Mouse (Mus musculus) midbrain, embryonic 11.5 days (tissue): ENCODE data around the gene Postn. TPM values are rescaled to one million over a fixed set of nuclear protein-coding genes. Genes with fewer than 3 reads are reported as not detected.

Source experiments
- ATAC-seq: fragments of 200-750 bp; cut with Nextera tagmentation; 2 replicates; pipeline ENCODE4 v1.8.0; 2017; ENCODE audit warnings: moderate TSS enrichment, moderate library complexity; ENCODE audit not compliant: low FRiP score
- DNase-seq: peaks from one replicate; pipeline ENCODE4 v3.0.0; 2015; ENCODE audit warnings: low spot score; ENCODE audit errors: missing footprints
- H3K27ac ChIP-seq: fragments of 300-500 bp; sonication (generic); 2 replicates; pipeline ENCODE4 v1.5.1; 2014; ENCODE audit warnings: low read depth, low read length
- H3K27me3 ChIP-seq: fragments of 300-500 bp; sonication (generic); 2 replicates; pipeline ENCODE4 v1.6.1; 2014; ENCODE audit warnings: mild to moderate bottlenecking, low read length, moderate library complexity, mixed read lengths; ENCODE audit not compliant: control insufficient read depth, insufficient read depth
- H3K36me3 ChIP-seq: fragments of 300-500 bp; sonication (generic); 2 replicates; pipeline ENCODE4 v1.6.1; 2014; ENCODE audit warnings: mild to moderate bottlenecking, low read length, moderate library complexity, mixed read lengths; ENCODE audit not compliant: control insufficient read depth, insufficient read depth
- H3K4me1 ChIP-seq: fragments of 300-500 bp; sonication (generic); 2 replicates; pipeline ENCODE4 v1.6.1; 2014; ENCODE audit warnings: low read length; ENCODE audit not compliant: control insufficient read depth, insufficient read depth
- H3K4me2 ChIP-seq: fragments of 300-500 bp; sonication (generic); 2 replicates; pipeline ENCODE4 v1.6.1; 2014; ENCODE audit warnings: mild to moderate bottlenecking, moderate library complexity
- H3K4me3 ChIP-seq: fragments of 300-500 bp; sonication (generic); 2 replicates; pipeline ENCODE4 v1.5.1; 2014; ENCODE audit warnings: low read depth, low read length
- H3K9ac ChIP-seq: fragments of 300-500 bp; sonication (generic); 2 replicates; pipeline ENCODE4 v1.6.1; 2014; ENCODE audit warnings: low read length
- H3K9me3 ChIP-seq: fragments of 300-500 bp; sonication (generic); 2 replicates; pipeline ENCODE4 v1.6.1; 2016; ENCODE audit warnings: low read length; ENCODE audit not compliant: control insufficient read depth
- whole genome bisulfite sequencing: fragments of 180-500 bp; shearing (Covaris S2); extraction: QIAGEN DNeasy Blood & Tissue Kit; methylation state at CpG from one replicate; pipeline ENCODE4 v1.1.7; 2014; 5-methylcytosine and 5-hydroxymethylcytosine counted together
- polyA plus RNA-seq: library from polyadenylated mRNA; unstranded; fragments of >200 nt; fragmentation: Nextera tagmentation; extraction: Ambion mirVana; gene quantifications from 2 replicates; pipeline ENCODE4 v1.2.1, GENCODE M21; 2014

The Postn gene
- polyA plus RNA-seq, result 17.4 and 22.6 TPM in 2 replicates

DNA sequence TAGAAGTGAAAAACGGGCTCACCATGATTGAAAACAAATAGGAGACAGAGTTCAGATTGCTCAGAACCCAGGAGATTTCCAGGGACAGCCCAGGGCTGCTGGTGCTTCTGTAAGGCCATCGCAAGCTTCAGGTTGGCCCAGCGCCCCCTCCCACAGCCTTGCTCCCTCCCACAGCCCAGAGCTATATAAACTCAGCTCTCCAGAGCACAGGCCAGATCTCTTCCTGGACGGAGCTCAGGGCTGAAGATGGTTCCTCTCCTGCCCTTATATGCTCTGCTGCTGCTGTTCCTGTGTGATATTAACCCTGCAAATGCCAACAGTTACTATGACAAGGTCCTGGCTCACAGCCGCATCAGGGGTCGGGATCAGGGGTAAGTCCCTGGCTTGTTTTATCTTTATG, at the start of gene Postn:
Postn (plus strand) TSS at position 213 of the 400 bp plus-strand sequence.
- WGBS, result 58% methylated on average over 6 of the region's 6 CpGs
- Histone ChIP-seq H3K36me3 (no peaks in the 10 kb centered on the region), H3K9me3 (no peaks in the 10 kb centered on the region), H3K4me3 (no peak within 1 kb of the TSS), H3K9ac (no peak within 1 kb of the TSS), H3K27me3 (no peaks in the 10 kb centered on the region), H3K4me1 (no peaks in the 10 kb centered on the region), H3K27ac (no peak within 1 kb of the TSS), H3K4me2 (no peak within 1 kb of the TSS)
- ATAC-seq (no peak), DNase-seq (no peak)

DNA sequence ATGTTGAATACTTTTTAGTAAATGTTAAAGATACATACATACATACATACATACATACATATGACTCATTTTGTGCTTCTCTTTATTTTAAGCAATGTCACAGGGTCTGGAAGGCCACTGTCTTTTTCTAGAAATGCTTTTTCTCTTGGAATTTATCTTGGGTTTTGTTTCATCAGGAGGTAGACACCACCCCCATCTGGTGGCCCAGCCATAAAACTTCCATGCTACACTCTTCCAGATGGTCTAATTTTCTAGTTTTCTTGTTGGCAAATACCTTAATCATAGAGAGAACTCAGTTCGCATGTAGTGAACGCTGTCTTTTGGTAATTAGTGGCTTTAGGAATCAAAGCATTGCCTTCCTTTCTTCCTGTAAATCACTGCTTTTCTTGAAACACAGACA, 46.9 kb upstream of the Postn start:
- no peak overlapping the region for H3K9ac ChIP-seq
- DNase-seq, result no peak
- no peak overlapping the region for H3K4me2 ChIP-seq
- WGBS, result 92% methylated on average over 2 of the region's 2 CpGs
- no peak for ATAC-seq
- no peaks in the 10 kb centered on the region for H3K36me3 ChIP-seq
- H3K4me1 ChIP-seq, result no peaks in the 10 kb centered on the region
- no peak overlapping the region for H3K4me3 ChIP-seq
- no peak overlapping the region for H3K27ac ChIP-seq
- no peaks in the 10 kb centered on the region for H3K9me3 ChIP-seq
- no peaks in the 10 kb centered on the region for H3K27me3 ChIP-seq

GRCm38 (mm10) chr3:54352891-54353652, 7.8 kb upstream of the Postn start:
- Histone ChIP-seq H3K9me3 (no peaks in the 10 kb centered on the region), H3K4me1 (no peaks in the 10 kb centered on the region), H3K27me3 (no peaks in the 10 kb centered on the region), H3K4me3 (no peak overlapping the region), H3K9ac (no peak overlapping the region), H3K4me2 (no peak overlapping the region), H3K27ac (no peak overlapping the region), H3K36me3 (no peaks in the 10 kb centered on the region)
- WGBS, result 35% methylated on average over 9 of the region's 9 CpGs
- DNase-seq (peak; percentile 95), ATAC-seq (peak; percentile 62; the same call in 1 of the 2 replicates)

DNA sequence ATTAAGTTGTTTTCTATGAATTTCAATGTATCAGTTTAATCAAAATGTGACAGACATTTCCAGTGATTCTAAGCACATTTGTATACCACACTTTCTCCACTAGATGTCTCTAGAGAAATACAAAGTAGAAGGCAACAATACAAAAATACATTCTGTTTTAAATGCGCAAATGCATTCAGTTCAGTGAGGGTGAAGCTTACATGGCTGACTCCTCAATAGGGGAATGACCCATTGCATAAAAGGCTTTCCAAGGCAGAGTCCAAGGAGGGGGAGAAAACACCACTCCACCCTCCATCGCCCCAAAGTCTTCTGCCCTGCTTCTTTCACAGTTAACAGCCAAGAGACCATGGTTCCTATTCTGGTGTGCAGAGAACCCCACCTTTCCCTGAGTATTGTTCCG, 3.3 kb upstream of the Postn start:
- no peak overlapping the region for H3K27ac ChIP-seq
- DNase-seq (no peak), ATAC-seq (no peak)
- no peak overlapping the region for H3K9ac ChIP-seq
- H3K9me3 ChIP-seq, result no peaks in the 10 kb centered on the region
- WGBS, result 66% methylated on average over 3 of the region's 3 CpGs
- no peaks in the 10 kb centered on the region for H3K4me1 ChIP-seq
- no peaks in the 10 kb centered on the region for H3K27me3 ChIP-seq
- no peak overlapping the region for H3K4me2 ChIP-seq
- no peaks in the 10 kb centered on the region for H3K36me3 ChIP-seq
- H3K4me3 ChIP-seq, result no peak overlapping the region

DNA sequence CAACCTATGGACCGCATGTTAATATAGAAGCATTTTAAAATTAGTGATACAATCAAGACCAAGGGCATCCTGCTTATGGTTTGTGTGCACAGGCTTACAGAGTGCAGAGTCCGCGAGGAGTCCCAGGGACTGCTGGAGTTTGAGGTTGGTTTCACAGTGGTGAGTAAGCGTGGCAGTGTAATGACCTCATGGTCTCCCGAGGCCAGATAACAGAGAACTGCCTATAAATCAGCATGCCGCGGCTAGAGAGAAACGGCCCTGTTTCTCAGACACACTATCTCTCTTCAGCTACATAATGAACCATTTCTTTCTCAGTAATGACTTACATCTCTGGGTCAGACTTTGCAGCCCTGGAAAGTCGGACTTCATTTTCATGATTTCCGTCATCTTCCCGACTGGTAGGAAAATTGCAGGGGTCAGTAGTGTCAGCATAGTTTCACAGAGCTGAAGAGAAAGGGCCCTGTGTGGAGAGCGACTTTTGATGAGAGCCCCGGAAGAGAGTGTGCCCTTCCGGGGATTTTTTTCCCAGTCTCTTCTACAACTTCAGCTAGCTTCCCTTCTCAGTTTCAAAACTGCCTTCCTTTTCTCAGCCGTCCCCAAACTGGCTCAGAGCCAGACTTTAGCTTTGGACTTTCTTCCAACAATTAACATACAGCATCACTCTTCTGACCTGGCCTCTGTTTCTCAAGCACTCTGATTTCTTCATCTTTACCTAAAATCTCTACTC, 2.3 kb upstream of the Postn start:
- Histone ChIP-seq H3K27ac (no peak overlapping the region), H3K4me2 (no peak overlapping the region), H3K9ac (no peak overlapping the region), H3K27me3 (no peaks in the 10 kb centered on the region), H3K9me3 (no peaks in the 10 kb centered on the region), H3K4me3 (no peak overlapping the region), H3K4me1 (no peaks in the 10 kb centered on the region), H3K36me3 (no peaks in the 10 kb centered on the region)
- 73% methylated on average over 15 of the region's 15 CpGs for WGBS
- ATAC-seq, result 0 out of 2 replicates have a peak, but pooled peaks have one; percentile 40
- DNase-seq, result no peak

DNA sequence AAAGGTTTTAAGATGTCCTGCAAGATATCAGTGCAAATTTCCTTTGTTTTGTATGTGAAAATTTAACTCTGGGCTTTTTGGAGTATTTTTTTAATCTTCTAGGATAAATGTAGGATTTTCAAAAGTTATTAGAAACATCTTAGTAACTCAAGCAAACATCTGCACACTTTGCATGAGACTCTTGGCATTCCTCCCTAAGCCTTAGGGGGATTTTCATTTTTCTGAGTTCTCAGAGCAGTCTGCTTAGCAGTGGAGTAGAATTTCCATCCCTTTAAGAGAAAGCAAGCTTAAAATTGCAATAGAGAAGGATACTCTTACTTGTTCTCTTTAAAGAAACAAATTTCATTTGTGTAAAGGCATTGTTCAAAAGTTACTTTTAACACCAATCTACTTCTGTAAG, 747 bp downstream of the Postn start:
- Histone ChIP-seq H3K4me3 (no peak overlapping the region), H3K4me1 (no peaks in the 10 kb centered on the region), H3K9me3 (no peaks in the 10 kb centered on the region), H3K27me3 (no peaks in the 10 kb centered on the region), H3K36me3 (no peaks in the 10 kb centered on the region), H3K27ac (no peak overlapping the region), H3K9ac (no peak overlapping the region), H3K4me2 (no peak overlapping the region)
- ATAC-seq, result no peak
- DNase-seq, result no peak

GRCm38 (mm10) chr3:54371015-54371414, 10.1 kb downstream of the Postn start:
- no peak overlapping the region for H3K9ac ChIP-seq
- no peak overlapping the region for H3K4me3 ChIP-seq
- DNase-seq (no peak), ATAC-seq (no peak)
- no peak overlapping the region for H3K27ac ChIP-seq
- no peak overlapping the region for H3K4me2 ChIP-seq
- H3K4me1 ChIP-seq, result no peaks in the 10 kb centered on the region
- 92% methylated on average over 1 of the region's 1 CpGs for WGBS
- H3K9me3 ChIP-seq, result no peaks in the 10 kb centered on the region
- H3K27me3 ChIP-seq, result no peaks in the 10 kb centered on the region
- H3K36me3 ChIP-seq, result no peaks in the 10 kb centered on the region

GRCm38 (mm10) chr3:54372625-54373024, 11.7 kb downstream of the Postn start:
- DNase-seq (no peak), ATAC-seq (no peak)
- Histone ChIP-seq H3K4me3 (no peak overlapping the region), H3K27me3 (no peaks in the 10 kb centered on the region), H3K27ac (no peak overlapping the region), H3K4me1 (no peaks in the 10 kb centered on the region), H3K36me3 (no peaks in the 10 kb centered on the region), H3K4me2 (no peak overlapping the region), H3K9ac (no peak overlapping the region), H3K9me3 (no peaks in the 10 kb centered on the region)
- WGBS, result 86% methylated on average over 6 of the region's 6 CpGs

DNA sequence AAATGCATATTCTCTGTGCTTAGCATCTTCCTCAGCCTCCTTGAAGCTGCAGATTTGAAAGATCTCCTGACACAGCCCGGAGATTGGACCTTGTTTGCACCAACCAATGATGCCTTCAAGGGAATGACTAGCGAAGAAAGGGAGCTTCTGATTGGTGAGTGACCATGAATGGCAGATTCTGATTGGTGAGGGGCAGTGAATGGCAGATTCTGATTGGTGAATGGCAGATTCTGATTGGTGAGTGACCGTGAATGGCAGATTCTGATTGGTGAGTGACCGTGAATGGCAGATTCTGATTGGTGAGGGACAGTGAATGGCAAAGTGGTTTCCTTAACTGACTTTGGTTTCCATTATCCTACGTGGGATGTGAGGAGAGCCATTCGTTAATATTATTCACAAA, 15.1 kb downstream of the Postn start:
- Histone ChIP-seq H3K4me1 (no peaks in the 10 kb centered on the region), H3K4me2 (no peak overlapping the region), H3K27ac (no peak overlapping the region), H3K27me3 (no peaks in the 10 kb centered on the region), H3K36me3 (no peaks in the 10 kb centered on the region), H3K4me3 (no peak overlapping the region), H3K9ac (no peak overlapping the region), H3K9me3 (no peaks in the 10 kb centered on the region)
- no peak for ATAC-seq
- DNase-seq, result peak; percentile 56
- WGBS, result 94% methylated on average over 6 of the region's 6 CpGs
